Mouse (Mus musculus) E14TG2a.4 (cell line): Measurements from ENCODE around the gene Tnfrsf1a.

ENCODE experiments used
- H3K27me3 ChIP-seq: 2 replicates; pipeline ENCODE4 v1.6.1; 2014; ENCODE audit warnings: low read length, control low read depth; ENCODE audit not compliant: insufficient read depth
- H3K36me3 ChIP-seq: 2 replicates; pipeline ENCODE4 v1.6.1; 2014; ENCODE audit warnings: low read length, control low read depth; ENCODE audit not compliant: insufficient read depth
- H3K4me1 ChIP-seq: replicated peaks from 2 replicates; pipeline ENCODE4 v1.6.1; 2014; ENCODE audit warnings: low read depth, low read length, control low read depth
- H3K4me3 ChIP-seq: replicated peaks from 2 replicates; pipeline ENCODE4 v1.5.1; 2014; ENCODE audit warnings: mild to moderate bottlenecking, low read length
- H3K9me3 ChIP-seq: 2 replicates; pipeline ENCODE4 v1.6.1; 2014; ENCODE audit warnings: low read length, control low read depth
- CTCF ChIP-seq: conservative IDR thresholded peaks from 2 replicates; pipeline ENCODE4 v1.5.1; 2014; ENCODE audit warnings: low read length
- NANOG ChIP-seq: IDR thresholded peaks from 2 replicates; pipeline ENCODE4 v1.6.1; 2014; ENCODE audit warnings: borderline replicate concordance, low read length, mixed read lengths
- POU5F1 ChIP-seq: IDR thresholded peaks from 2 replicates; pipeline ENCODE4 v1.6.1; 2014; ENCODE audit warnings: low read length, borderline replicate concordance

Gene Tnfrsf1a

GRCm38 (mm10) chr6:125349575-125350230 lies 541 bp downstream of the Tnfrsf1a start:
- peaks cover 67% of the 10 kb centered on the region for H3K4me1 ChIP-seq
- H3K4me3 ChIP-seq = peak overlapping the region; percentile 70
- H3K27me3 ChIP-seq = peaks cover 58% of the 10 kb centered on the region
- peaks cover 16% of the 10 kb centered on the region for H3K9me3 ChIP-seq
- H3K36me3 ChIP-seq = no peaks in the 10 kb centered on the region
- TF ChIP-seq NANOG (no peak), CTCF (no peak), POU5F1 (no peak)

GRCm38 (mm10) chr6:125350231-125350994 lies 1.3 kb downstream of the Tnfrsf1a start:
- Histone ChIP-seq H3K4me1 (peaks cover 67% of the 10 kb centered on the region), H3K36me3 (no peaks in the 10 kb centered on the region), H3K9me3 (peaks cover 16% of the 10 kb centered on the region), H3K27me3 (peaks cover 58% of the 10 kb centered on the region), H3K4me3 (peak overlapping the region; percentile 70)
- TF ChIP-seq NANOG (no peak), CTCF (no peak), POU5F1 (no peak)

GRCm38 (mm10) chr6:125350995-125351324 lies 1.8 kb downstream of the Tnfrsf1a start:
- H3K4me1 ChIP-seq = peaks cover 70% of the 10 kb centered on the region
- no peaks in the 10 kb centered on the region for H3K36me3 ChIP-seq
- TF ChIP-seq NANOG (no peak), POU5F1 (no peak), CTCF (no peak)
- H3K27me3 ChIP-seq = peaks cover 63% of the 10 kb centered on the region
- no peak overlapping the region for H3K4me3 ChIP-seq
- H3K9me3 ChIP-seq = peaks cover 16% of the 10 kb centered on the region

- no peak for TF ChIP-seq CTCF
- Histone ChIP-seq H3K4me3 (no peak overlapping the region), H3K9me3 (peaks cover 16% of the 10 kb centered on the region), H3K36me3 (no peaks in the 10 kb centered on the region), H3K4me1 (peaks cover 75% of the 10 kb centered on the region), H3K27me3 (peaks cover 69% of the 10 kb centered on the region)
These were observed 2.3 kb downstream of the Tnfrsf1a start for GRCm38 (mm10) chr6:125351368-125352045.

- TF ChIP-seq CTCF = no peak
- H3K9me3 ChIP-seq = peaks cover 16% of the 10 kb centered on the region
- H3K4me1 ChIP-seq = peaks cover 79% of the 10 kb centered on the region
- no peak overlapping the region for H3K4me3 ChIP-seq
- no peaks in the 10 kb centered on the region for H3K36me3 ChIP-seq
- H3K27me3 ChIP-seq = peaks cover 70% of the 10 kb centered on the region
These were observed 2.9 kb downstream of the Tnfrsf1a start for GRCm38 (mm10) chr6:125352046-125352384.

GRCm38 (mm10) chr6:125352811-125353210 lies 3.6 kb downstream of the Tnfrsf1a start:
- no peak overlapping the region for H3K4me3 ChIP-seq
- TF ChIP-seq CTCF (no peak), POU5F1 (no peak), NANOG (no peak)
- H3K4me1 ChIP-seq = peaks cover 85% of the 10 kb centered on the region
- peaks cover 16% of the 10 kb centered on the region for H3K9me3 ChIP-seq
- peaks cover 76% of the 10 kb centered on the region for H3K27me3 ChIP-seq
- no peaks in the 10 kb centered on the region for H3K36me3 ChIP-seq

- TF ChIP-seq CTCF (no peak), POU5F1 (no peak), NANOG (no peak)
- H3K9me3 ChIP-seq = peaks cover 16% of the 10 kb centered on the region
- no peaks in the 10 kb centered on the region for H3K36me3 ChIP-seq
- no peak overlapping the region for H3K4me3 ChIP-seq
- peaks cover 78% of the 10 kb centered on the region for H3K27me3 ChIP-seq
- peaks cover 86% of the 10 kb centered on the region for H3K4me1 ChIP-seq
These were observed 4.1 kb downstream of the Tnfrsf1a start for GRCm38 (mm10) chr6:125353221-125353620.

- TF ChIP-seq NANOG = no peak
- no peak for TF ChIP-seq POU5F1
- TF ChIP-seq CTCF = no peak
- Histone ChIP-seq H3K9me3 (peaks cover 20% of the 10 kb centered on the region), H3K4me3 (no peak overlapping the region), H3K27me3 (peaks cover 78% of the 10 kb centered on the region), H3K4me1 (peaks cover 86% of the 10 kb centered on the region), H3K36me3 (no peaks in the 10 kb centered on the region)
These were observed 4.5 kb downstream of the Tnfrsf1a start for GRCm38 (mm10) chr6:125353655-125354054.
